Mouse (Mus musculus): ENCODE measurements around the gene Gnptab. TPM values are rescaled to one million over a fixed set of nuclear protein-coding genes. Genes with fewer than 3 reads are reported as not detected.
"Not testable (repeated sequence)": the region's sequence is repeated elsewhere in the genome, so short reads cannot be mapped to it uniquely, and the experiment has no call there.

Gnptab gene
- polyA plus RNA-seq, 1 experiment = 36.8 TPM

- no peak for DNase-seq (ENCODE audit: extremely low spot score in 1 of 2, low spot score in 1 of 2)
Measured at GRCm38 (mm10) chr10:88409751-88410150, 30.8 kb downstream of the Gnptab start.

GRCm38 (mm10) chr10:88412290-88412995 lies 33.5 kb downstream of the Gnptab start:
- DNase-seq (ENCODE audit: extremely low spot score in 1 of 2, low spot score in 1 of 2) = no peak

GRCm38 (mm10) chr10:88417686-88418085 lies 38.8 kb downstream of the Gnptab start:
- no peak for DNase-seq (ENCODE audit: extremely low spot score in 1 of 2, low spot score in 1 of 2)

DNA sequence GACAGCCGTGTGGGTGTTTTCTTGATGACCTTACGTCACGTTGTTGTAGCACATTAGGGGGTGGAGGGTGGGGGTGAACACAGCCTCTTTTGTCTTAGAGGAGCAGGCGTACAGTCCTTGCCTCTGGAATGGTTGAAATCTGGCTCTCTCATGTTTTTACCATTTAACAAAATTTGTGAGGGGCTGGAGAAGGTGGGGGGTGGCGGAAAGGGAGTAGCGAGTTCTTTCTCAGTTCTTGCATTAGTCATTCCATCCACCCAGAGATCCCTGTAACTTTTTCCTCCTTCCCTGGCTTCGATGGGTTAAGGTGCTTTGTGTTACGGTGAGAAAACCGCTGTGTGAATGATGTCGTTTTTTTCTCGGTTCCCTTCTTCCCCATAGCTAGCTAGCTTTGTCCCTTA lies 41.2 kb downstream of the Gnptab start:
- DNase-seq (ENCODE audit: extremely low spot score in 1 of 2, low spot score in 1 of 2) = no peak

DNA sequence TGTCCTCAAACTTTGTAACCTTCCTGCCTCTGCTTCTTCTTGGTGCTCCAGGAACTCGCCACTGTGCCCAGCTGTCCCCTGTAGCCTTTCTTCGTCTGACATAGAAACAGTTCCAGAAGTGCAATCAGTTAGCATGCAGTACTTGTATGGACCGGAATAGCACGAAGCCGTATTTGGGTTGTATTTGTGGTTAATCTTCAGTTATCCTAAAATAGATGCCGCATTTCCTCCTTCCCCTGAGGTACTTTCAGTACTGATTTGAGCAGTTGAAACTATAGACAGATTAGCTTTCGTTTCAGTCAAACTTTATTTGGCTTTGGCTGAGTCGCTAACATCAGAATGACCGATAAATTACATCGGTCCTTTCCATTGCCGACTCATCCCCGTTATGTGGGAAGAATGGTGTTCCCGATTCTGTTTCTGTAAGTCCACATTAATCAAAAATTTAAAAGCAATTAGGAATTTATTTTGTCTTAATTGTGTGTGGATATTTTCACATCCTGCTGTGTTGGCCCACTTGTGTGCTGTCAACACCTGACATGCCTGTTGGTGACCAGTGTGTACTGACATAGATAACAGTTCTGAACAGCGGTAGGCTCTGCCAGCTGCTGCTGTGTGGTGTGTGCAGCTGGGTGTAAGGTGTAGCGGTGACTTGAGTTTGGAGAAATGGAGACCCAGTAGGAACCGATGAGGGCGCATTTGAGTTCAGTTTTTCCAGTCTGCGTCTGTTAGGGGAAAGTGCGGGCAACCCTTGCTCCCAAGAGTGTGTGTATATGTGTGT lies 41.9 kb downstream of the Gnptab start:
- no peak for DNase-seq (ENCODE audit: extremely low spot score in 1 of 2, low spot score in 1 of 2)

GRCm38 (mm10) chr10:88426158-88426816 lies 47.4 kb downstream of the Gnptab start:
- peak; percentile 24 to 83 for DNase-seq (ENCODE audit: extremely low spot score in 1 of 2, low spot score in 1 of 2)

- no peak for DNase-seq (ENCODE audit: extremely low spot score in 1 of 2, low spot score in 1 of 2)
Measured at GRCm38 (mm10) chr10:88426896-88427295, 48.0 kb downstream of the Gnptab start.

DNA sequence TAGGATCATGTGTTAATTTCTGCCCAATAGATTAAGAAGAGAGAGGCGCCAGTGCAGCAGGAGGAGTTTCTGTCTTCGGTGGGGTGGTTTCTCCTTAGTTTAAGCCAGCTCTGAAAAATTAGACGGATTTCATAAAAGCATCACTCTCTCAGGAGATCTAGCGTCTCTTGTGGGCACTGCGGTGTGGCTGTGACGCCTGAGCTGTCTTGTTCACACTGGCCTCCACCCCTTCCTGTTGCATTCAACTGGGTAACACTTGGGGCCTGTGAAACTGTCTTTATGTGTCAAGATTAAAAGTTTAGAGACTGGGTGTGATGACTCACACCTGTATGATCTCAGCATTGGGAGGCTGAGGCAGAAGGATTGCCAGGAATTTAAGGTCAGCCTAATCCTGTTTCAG lies 49.1 kb downstream of the Gnptab start:
- DNase-seq (ENCODE audit: extremely low spot score in 1 of 2, low spot score in 1 of 2) = no peak

GRCm38 (mm10) chr10:88441224-88441623 lies 62.3 kb downstream of the Gnptab start:
- DNase-seq (ENCODE audit: extremely low spot score in 1 of 2, low spot score in 1 of 2) = no peak

- peak in 1 of 2 experiments; percentile 72 for DNase-seq (ENCODE audit: extremely low spot score in 1 of 2, low spot score in 1 of 2)
Measured at GRCm38 (mm10) chr10:88451221-88451620, 72.3 kb downstream of the Gnptab start.

DNA sequence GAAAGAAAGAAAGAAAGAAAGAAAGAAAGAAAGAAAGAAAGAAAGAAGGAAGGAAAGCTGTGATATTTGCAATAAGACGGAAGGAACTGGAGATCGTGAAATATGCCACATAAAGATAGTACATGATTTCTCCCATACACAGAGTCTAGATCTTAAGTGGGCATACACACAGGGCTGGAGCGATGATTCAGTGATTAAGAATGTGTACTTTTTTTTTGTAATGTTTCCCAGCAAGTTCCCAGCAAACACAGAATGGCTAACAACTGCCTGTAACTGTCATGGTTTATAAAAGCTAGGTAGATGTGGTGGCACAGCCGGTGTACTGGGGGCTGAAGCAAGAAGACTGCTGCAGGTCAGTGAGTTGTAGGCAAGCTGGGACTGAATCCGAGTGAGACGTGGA lies 73.1 kb downstream of the Gnptab start:
- DNase-seq (ENCODE audit: extremely low spot score in 1 of 2, low spot score in 1 of 2) = no peak

DNA sequence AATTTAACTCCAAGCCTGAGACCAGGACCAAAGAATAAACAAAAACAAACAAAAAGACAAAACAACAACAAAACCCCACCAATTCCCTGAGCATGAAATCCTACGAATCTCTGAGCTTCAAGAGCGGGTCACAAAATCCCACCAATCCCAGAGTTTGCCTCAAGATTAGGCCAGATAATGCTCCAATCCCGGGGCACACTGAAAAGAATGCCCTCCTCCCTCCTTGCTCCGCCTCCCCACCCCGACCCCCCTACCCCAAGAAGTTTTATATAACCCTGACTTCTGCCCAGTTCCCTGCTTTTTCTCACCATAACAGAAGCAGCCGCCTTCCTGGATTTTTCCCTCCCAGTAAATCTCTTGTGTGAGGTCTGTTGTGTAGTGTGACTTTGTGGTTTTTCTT lies 78.9 kb downstream of the Gnptab start:
- DNase-seq (ENCODE audit: extremely low spot score in 1 of 2, low spot score in 1 of 2) = no peak

DNA sequence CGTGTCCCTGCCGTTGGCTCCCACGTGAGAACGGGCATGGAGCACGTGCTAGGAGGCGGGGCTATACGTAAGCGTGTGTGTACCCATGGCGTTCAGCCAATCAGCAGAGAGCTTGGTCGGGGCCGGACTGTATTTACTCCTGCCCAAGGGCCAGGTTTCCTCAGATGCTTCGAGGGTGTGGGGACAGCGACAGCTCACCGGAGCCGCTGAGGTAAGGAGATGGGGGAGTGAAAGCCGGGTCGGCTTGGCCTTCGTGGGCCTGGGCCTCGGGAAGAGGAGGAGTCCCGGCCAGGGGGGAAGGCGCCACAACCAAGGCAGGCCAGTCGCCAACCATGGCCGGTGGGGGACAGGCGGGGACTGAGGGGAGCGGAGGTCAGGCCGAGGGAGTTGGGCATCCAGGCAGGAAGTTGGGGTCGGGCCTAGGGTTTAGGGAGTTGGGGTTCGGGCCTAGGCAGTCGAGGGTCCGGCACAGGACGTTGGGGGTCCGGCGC lies 80.6 kb downstream of the Gnptab start, which contains the start of gene Sycp3:
Sycp3 (plus strand) TSS at position 68 of the 491 bp plus-strand sequence.
- no peak for DNase-seq (ENCODE audit: extremely low spot score in 1 of 2, low spot score in 1 of 2)

DNA sequence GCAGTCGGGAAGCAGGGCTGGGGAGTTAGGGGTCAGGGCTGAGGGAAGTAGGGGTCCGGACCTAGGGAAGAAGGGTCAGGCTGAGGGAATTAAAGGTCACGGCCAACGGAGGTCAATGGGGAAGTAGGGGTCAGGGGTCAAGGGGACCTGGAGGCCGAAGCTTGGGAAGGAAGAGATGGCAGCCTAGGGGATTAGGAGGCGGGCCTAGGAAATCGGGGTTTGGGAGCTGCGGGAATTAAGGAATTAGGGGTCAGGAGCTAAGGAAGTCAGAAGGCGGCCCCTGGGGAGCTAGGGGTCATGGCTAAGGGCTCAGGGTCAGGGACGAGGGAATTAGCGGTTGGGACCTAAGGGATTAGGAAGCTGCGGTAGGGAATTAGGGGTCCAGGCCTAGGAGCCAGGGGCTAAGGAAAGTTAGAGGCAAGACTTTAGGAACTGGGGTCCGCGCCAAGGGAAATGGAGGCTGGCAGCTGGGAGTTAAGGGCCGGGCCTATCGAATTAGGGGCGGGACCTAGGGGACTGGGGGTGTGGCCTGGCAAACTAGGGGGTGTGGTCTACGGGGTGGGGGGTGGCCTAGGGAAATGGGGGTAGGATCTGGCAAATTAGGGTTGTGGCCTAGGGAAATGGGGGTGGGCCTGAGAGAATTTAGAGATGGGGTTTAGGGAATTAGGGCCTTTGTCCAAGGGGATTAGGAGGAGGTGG lies 81.3 kb downstream of the Gnptab start:
- DNase-seq (ENCODE audit: extremely low spot score in 1 of 2, low spot score in 1 of 2) = no peak

DNA sequence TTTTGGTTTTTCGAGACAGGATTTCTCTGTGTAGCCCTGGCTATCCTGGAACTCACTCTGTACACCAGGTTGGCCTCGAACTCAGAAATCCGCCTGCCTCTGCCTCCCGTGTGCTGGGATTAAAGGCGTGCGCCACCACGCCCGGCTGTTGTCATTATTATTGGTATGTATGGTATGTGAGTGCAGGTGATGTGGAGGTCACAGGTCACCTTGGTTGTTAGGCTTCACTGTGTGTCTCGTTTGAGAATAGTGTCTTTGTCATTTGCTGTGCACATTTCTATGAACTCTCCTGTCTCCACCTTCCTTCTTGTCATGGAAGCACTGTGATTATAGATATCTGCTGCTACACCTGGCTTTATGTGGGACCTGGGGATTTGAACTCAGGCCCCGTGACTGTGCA lies 103.9 kb downstream of the Gnptab start:
- not testable (repeated sequence) for DNase-seq (ENCODE audit: extremely low spot score in 1 of 2, low spot score in 1 of 2)

- no peak for DNase-seq (ENCODE audit: extremely low spot score in 1 of 2, low spot score in 1 of 2)
Measured at GRCm38 (mm10) chr10:88488629-88489028, 109.7 kb downstream of the Gnptab start.

GRCm38 (mm10) chr10:88491632-88492031 lies 112.7 kb downstream of the Gnptab start:
- DNase-seq (ENCODE audit: extremely low spot score in 1 of 2, low spot score in 1 of 2) = no peak

GRCm38 (mm10) chr10:88492658-88493057 lies 113.7 kb downstream of the Gnptab start:
- no peak for DNase-seq (ENCODE audit: extremely low spot score in 1 of 2, low spot score in 1 of 2)

DNA sequence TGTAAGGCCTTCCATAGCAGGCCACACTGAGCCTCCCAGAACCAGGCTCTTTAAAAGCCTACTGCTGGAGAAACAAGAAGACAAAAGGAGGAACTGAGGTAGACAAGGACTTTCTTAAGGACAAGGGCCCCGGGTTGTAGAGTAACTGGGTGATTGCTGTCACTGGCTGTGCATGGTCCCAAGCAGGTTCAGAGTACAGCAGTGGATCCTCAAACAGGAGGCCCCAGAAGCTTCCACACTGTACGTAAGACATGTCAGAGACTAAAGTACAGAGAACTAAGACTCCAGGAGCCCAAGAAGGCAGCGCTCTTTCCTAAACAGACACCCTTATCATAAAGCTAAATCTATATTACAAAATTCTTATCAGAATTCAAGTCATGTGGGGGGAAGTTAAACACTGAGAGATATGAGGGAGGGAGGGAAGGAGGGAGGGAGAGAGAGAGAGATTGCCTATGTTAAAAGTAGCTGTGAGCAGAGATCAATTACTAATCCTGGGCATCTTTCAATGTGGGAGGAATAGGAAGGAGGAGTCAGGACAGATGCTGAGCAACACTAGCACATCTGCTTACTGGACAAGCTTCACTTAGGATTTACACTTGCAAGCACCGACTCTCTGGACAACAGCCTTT lies 116.1 kb downstream of the Gnptab start:
- no peak for DNase-seq (ENCODE audit: extremely low spot score in 1 of 2, low spot score in 1 of 2)

All from frontal cortex, adult 2 months (tissue).